Mouse (Mus musculus) spleen, postnatal 14 days (tissue): ENCODE measurements around the gene Cuta.

Source experiments
- DNase-seq, 2 experiments: peaks; one replicate each; pipeline ENCODE4 v3.0.0; 2021 to 2022; ENCODE audit warnings: low spot score in 2 of 2

Gene Cuta

GRCm38 (mm10) chr17:26892635-26893375 lies 46.6 kb downstream of the Cuta start:
- no peak for DNase-seq

DNA sequence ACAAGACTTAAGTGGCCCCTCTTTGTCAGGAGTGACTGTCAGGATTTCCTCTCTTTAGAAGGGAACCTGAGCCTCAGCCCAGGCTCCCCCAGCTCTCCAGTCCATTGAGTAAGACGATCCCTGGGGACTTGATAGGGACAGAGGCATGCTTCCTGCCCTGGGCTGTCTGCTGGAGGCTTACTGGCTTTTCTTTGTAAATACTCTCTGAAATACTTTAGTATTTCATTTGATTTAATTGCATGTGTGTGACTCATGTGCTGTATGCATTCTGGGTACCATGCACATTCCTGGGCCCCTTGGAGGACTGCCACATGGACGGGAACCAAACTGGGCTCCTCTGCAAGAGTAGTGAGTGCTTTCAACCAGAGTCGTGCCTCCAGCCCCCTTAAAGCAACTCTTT lies 51.4 kb downstream of the Cuta start:
- no peak for DNase-seq

GRCm38 (mm10) chr17:26886047-26886749 lies 53.2 kb downstream of the Cuta start:
- peak; percentile 65 to 79 for DNase-seq

DNA sequence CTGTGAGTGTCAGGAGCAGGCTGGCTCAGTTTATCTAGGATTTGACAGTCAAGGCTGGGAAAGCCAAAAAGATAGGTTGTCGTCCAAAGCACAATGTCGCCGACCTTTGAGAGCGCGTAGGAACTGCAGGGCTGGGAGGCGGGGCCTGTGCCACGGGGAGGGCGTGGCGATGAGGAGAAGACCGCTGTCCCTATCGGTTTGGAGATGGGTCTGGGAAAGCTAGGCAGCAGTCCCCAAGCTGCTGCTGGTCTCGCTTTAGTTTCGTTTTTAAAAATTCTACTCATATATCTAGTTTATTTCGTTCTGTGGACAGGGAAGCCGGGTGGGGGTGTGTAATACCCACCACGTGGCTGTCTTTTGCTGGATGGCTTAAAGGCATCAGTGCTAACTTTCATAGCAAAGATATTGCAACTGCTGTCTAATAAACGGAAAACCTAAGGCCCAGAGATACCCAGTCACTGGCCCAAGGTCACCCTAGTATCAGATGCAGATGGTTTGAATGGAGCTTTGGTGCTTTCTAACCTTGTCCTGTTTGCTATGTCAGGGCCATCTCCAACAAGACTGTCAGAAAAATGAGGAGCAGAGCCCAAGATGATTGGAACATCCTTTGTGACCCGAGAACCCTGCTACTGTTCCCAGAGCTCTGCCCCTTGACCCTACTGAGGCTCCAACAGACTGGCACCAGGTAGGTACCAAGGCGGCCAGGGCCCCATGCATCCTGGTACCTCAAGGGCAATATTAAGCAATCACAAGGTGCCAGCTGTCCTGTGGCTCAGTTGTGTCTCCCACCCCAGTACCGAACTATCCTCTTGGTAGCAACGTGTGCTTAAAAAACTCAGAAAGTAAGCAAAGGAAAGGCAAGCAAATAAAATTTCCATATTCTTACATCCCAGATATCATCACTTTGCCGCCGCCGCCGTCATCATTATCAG lies 54.1 kb downstream of the Cuta start:
- peak; percentile 74 to 77 for DNase-seq
